Mouse (Mus musculus) bone marrow macrophage, adult 2 months (primary cell): ENCODE results near the gene Endod1. TPM values are rescaled to one million over a fixed set of nuclear protein-coding genes. Genes with fewer than 3 reads are reported as not detected.

Source experiments
- H3K27ac ChIP-seq: 2 replicates; pipeline ENCODE4 v1.5.1; 2012; ENCODE audit warnings: low read depth, low read length; ENCODE audit not compliant: insufficient read depth
- H3K4me1 ChIP-seq: 2 replicates; pipeline ENCODE4 v1.6.1; 2012; ENCODE audit warnings: low read length; ENCODE audit not compliant: control insufficient read depth, insufficient read depth
- H3K4me3 ChIP-seq: 2 replicates; pipeline ENCODE4 v1.5.1; 2012; ENCODE audit warnings: mild to moderate bottlenecking, low read length, moderate library complexity; ENCODE audit not compliant: insufficient read depth
- CTCF ChIP-seq: IDR thresholded peaks from 2 replicates; pipeline ENCODE4 v1.5.1; 2012; ENCODE audit warnings: low read depth, mild to moderate bottlenecking, low read length, moderate library complexity
- POLR2A ChIP-seq: IDR thresholded peaks from 2 replicates; pipeline ENCODE4 v1.6.1; 2012; ENCODE audit warnings: mild to moderate bottlenecking, low read depth, low read length, borderline replicate concordance
- polyA plus RNA-seq: library from polyadenylated mRNA; stranded (reverse); fragments of >200 nt; gene quantifications from 2 replicates; pipeline ENCODE4 v1.2.4, GENCODE M21; 2012; ENCODE audit not compliant: missing spikeins, insufficient read depth, insufficient read length

Endod1 gene
- polyA plus RNA-seq, 1 experiment, result 13.8 TPM

DNA sequence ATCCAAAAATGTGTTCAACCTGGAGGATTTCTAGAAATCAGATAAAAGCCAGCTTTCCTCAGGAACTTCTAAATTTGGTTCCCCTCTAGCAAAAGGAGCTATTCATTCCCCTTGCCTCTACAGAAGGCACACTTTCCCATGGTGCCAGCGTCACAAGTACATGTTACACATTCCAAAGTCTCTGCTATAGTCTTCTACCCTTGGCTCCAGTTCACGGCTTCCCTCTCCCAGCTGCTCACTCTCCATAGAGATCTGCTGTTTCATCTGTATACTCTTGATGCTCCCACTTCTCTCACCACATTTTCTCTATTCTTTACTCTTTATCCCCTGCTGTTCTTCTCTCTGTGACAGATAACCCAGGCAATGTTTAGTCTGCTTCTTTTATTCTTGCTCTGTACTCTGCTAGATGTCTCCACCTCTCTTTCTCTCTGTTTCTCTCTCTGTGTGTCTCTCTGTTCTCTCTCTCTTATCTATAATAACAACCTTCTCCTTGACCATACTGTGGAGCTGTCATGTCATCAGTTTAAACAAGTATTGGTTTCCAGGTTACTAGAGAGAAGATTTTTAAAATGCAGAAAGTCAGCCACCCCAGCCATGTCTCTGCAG is 13.8 kb upstream of the Endod1 start:
- no peak overlapping the region for H3K27ac ChIP-seq
- TF ChIP-seq POLR2A, result no peak
- no peak for TF ChIP-seq CTCF
- no peaks in the 10 kb centered on the region for H3K4me1 ChIP-seq
- H3K4me3 ChIP-seq, result no peak overlapping the region

DNA sequence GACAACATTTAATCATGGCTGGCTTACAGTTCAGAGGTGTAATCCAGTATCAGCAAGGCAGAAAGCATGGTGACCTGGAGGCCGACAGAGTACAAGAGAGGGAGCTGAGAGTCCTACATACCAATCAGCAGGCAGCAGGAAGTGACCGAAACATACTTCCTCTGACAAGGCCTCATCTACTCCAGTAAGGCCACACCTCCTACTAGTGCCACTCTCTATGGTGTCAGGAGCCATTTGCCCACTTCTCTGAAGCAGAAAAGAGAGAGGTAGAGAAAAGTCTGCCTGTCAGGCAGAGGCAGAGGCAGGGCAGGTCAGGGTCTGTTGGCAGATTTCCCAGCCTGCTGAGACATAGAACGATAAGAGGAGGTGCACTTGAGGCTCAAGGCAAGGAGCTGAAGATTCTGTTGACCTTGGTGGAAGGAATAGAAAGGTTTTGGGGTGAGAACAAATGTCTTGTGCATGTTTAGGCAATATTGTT is 10.6 kb upstream of the Endod1 start:
- H3K27ac ChIP-seq, result no peak overlapping the region
- H3K4me1 ChIP-seq, result no peaks in the 10 kb centered on the region
- no peak for TF ChIP-seq CTCF
- TF ChIP-seq POLR2A, result no peak
- H3K4me3 ChIP-seq, result no peak overlapping the region

DNA sequence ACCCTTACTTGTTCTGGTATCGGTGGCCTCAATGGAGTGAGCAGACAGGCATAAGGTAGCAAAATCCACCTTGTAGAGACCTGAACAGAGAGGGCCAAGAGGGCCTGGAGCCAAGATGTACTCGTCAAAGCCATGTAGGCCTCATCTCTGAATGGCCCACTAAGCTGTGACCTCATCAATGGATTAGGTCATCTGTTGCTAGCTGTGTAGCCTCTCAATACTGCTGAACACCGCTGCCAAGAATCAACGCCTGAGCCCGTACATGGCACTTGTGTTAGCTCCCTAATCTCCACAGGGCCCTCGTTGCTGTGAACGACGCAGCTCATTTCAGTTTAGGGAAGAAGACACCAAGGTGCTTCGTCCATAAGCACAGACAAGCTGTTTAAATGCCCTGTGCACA is 10.0 kb upstream of the Endod1 start:
- no peak overlapping the region for H3K27ac ChIP-seq
- TF ChIP-seq POLR2A, result no peak
- TF ChIP-seq CTCF, result no peak
- no peak overlapping the region for H3K4me3 ChIP-seq
- H3K4me1 ChIP-seq, result no peaks in the 10 kb centered on the region

DNA sequence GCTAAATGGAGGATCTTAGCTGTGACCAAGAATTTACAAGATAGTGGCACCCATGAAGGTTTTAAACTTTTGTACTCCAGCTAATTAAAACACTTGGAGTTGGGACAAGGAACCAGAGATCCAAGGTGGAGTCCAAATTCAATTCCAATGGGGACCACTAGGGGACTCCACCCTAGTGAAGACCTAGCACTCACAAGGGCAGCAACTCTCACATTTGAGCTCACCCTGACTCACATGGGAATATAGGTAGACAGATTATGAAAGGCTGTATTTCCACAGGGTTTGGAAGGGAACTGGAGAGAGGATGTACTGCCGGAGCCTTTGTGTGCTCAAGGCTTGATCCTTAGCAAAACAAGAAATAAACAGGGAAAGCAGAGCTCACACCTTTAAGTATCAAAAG is 9.0 kb upstream of the Endod1 start:
- Histone ChIP-seq H3K27ac (no peak overlapping the region), H3K4me3 (no peak overlapping the region), H3K4me1 (no peaks in the 10 kb centered on the region)
- TF ChIP-seq CTCF, result no peak
- TF ChIP-seq POLR2A, result no peak

DNA sequence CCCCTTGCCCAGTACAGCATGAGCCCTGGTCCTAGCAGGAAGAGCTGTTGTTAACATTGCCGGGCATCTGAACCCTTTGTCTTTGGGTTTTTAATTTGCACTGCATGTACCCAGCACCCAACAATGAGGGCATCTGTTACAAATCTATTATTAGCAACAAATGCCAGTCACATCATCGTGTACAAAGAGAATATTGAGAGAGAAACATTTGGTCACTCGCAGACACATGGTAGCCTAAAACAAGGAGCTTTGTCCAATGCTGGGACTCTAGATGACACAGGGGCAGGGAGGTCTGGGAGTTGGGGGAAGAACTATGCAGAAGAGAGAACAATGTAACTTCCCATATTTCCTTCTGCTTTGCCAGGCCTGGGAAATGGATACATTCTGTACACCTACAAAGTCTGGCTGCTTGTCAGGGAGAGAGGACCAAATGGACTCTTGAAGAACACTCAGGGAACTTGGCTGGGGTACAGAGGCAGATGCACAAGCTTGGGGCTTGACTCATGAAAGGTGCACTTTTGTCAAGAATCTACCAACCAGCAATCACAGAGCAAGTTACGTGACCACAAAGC is 7.8 kb upstream of the Endod1 start:
- H3K27ac ChIP-seq, result no peak overlapping the region
- no peak overlapping the region for H3K4me3 ChIP-seq
- no peaks in the 10 kb centered on the region for H3K4me1 ChIP-seq
- TF ChIP-seq CTCF (no peak), POLR2A (no peak)

DNA sequence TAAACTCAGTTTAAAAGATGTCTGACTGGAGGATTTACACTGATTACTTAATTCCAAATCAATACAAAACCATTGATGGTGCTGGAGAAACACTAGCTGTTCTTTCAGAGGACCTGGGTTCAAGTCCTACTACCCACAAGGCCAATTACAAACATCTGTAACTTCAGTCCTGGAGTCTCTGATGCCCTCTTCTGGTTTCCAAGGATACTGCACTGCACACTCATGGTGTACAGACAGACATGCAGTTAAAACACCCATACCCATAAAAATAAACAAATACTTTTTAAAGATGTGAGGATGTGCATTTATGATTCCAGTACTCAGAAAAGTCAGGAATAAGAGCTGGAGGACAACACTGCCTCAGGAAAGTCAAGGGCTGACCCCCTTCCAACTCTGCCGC is 6.7 kb upstream of the Endod1 start:
- TF ChIP-seq POLR2A, result no peak
- TF ChIP-seq CTCF, result no peak
- Histone ChIP-seq H3K4me3 (no peak overlapping the region), H3K27ac (no peak overlapping the region), H3K4me1 (no peaks in the 10 kb centered on the region)

DNA sequence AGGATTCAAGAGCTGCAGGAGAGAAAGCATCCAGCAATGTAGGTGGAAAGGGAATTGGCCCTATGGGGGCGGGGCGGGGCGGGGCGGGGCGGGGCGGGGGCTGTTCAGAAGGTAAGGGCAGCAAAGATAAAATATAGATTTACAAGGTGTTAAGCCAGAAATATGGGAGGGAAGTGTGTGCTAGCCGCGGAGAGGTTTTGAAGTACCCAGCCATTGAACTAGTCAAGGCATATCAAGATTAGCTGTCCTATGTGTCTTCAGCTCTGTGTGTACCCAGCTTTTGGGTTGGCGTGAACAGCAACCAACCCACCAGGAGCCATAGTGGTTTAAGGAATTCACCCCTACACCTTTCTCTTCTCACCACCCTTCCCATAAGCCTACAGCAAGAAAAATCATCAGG is 5.5 kb upstream of the Endod1 start:
- TF ChIP-seq POLR2A (no peak), CTCF (no peak)
- Histone ChIP-seq H3K4me1 (0 out of 2 replicates have a peak, but pooled peaks cover under 1% of the 10 kb centered on the region), H3K27ac (no peak overlapping the region), H3K4me3 (no peak overlapping the region)

DNA sequence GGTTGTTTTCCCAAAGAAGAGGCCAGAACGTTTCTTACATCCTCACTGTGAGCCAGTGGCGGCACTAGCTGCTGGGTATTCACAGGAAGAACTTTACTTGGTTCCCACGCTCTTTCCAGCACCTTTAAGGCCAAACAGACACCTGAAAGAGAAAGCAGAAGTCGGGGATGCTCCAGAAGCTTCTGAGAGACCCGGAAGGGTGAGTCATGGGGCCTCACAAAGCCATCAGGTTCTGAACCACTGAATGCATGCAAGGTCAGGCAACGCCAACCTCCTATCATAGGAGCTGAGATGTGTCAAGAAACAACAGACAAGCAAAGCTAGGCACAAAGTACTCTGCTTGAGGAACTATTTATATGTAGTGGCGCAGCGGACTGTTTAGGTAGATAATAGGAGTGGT is 4.4 kb upstream of the Endod1 start:
- TF ChIP-seq CTCF (no peak), POLR2A (no peak)
- no peak overlapping the region for H3K27ac ChIP-seq
- H3K4me3 ChIP-seq, result no peak overlapping the region
- 0 out of 2 replicates have a peak, but pooled peaks cover 2% of the 10 kb centered on the region for H3K4me1 ChIP-seq

DNA sequence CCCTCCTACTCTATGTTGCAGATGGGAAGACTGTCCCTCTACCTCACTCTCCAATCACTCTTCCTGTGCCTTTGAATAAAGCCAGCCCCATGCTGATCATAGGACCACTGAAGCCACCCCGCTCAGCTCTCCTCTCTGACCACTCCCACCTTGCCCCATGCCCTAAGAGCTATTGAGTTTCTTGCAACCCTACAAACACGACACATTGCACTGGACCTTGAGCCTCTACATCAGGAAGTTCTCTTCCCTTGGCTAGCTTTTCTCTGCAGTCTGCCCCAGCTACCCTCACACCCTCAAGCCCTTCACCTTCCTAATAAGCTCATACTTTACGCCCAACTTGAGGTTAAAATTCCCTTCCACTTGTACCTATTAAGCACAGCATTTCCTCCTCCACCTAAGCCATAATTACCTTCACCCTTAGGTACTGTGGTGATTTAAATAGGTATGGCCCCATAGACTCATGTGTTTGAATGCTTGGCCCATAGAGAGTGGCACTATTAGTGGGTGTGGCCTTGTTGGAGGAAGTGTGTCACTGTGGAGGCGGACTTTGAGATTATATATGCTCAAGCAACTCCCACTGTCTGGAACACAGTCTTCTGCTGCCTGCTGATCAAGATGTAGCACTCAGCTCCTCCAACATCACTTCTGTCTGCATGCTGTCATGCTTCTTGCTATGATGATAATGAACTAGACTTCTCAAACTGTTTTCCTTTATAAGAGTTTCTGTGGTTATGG is 2.0 kb upstream of the Endod1 start:
- H3K4me3 ChIP-seq, result no peak overlapping the region
- TF ChIP-seq CTCF, result no peak
- TF ChIP-seq POLR2A, result no peak
- peaks cover 6% of the 10 kb centered on the region; the same call in 1 of the 2 replicates for H3K4me1 ChIP-seq
- no peak overlapping the region for H3K27ac ChIP-seq

DNA sequence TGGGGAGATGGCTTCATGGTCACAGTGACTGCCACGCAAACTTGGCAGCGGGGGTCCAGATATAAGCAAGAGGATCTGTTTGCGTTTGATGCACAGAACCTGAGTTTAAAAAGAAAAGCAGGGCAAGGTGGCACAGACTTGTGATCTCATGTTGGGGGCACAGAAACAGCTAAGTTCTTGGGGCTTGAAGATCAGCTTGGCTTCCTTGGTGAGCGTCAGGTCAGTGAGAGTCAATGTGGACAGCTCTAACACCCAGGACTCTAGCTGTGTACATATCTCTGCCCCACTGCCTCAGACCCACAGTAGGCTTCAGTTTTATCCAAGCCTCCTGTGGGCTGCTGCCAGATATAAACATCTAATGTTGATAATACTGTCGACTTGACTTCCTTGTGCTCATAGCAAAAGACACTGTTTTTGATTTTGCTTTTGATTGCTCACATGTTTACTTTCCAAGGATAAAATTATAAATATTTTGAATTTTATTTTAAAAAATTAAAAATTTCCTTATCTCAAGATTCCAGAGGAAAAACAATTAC is 1.0 kb upstream of the Endod1 start:
- H3K4me3 ChIP-seq, result no peak overlapping the region
- H3K4me1 ChIP-seq, result peaks cover 6% of the 10 kb centered on the region; the same call in 1 of the 2 replicates
- no peak overlapping the region for H3K27ac ChIP-seq
- no peak for TF ChIP-seq CTCF
- TF ChIP-seq POLR2A, result no peak
